Mouse (Mus musculus) T-helper 17 cell (primary cell): ENCODE measurements at regions not wholly inside any gene's neighbourhood (a gene's known extent, or its start where the extent isn't known, plus 50 kb on each side); places are given as distances from the start of the nearest gene placed in this dataset.

Experiments
- in situ Hi-C, 2 experiments: fragments of 300-600 bp; cut with MboI, MseI; formaldehyde crosslinking; loops; 1 replicate in 1 of 2; 2 replicates in 1 of 2; pipeline ENCODE4 v1.15.1; 2025; ENCODE audit warnings: high pct_unique_total_duplicates in 2 of 2

DNA sequence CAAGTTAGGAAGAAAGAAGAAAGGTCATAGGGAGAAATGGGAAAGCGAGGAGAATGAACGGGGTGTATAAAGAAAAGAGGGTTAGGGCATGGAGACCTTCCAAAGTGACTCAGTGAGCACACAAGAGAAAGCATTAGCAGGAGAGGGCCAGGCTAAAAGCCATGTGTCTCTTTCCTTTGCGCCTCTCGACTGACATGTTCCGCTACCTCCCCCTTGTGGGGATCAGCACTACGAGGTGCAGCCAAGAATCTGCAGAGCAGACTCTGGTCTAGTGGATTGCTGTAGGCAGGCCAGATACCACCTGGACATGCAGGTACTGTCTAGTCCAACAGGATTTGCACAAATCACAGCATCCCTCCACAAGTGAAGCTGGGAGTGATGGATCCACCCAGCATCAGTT, 54.0 kb downstream of the Kcna5 start:
- in situ Hi-C loops, result no loop called here

- in situ Hi-C loops, result loop anchor here in 1 of 2 experiments (10.0 kb wide), 1 partner anchor 1073 kb away; no protein-coding TSS in a partner anchor
Observed at GRCm38 (mm10) chr6:126477506-126477905, 57.7 kb downstream of the Kcna5 start.

- in situ Hi-C loops, result loop anchor here in 1 of 2 experiments (10.0 kb wide), 1 partner anchor 1072 kb away; no protein-coding TSS in a partner anchor
Observed at GRCm38 (mm10) chr6:126476758-126477157, 58.5 kb downstream of the Kcna5 start.

- in situ Hi-C loops, result loop anchor here in 1 of 2 experiments (10.0 kb wide), 1 partner anchor 1071 kb away; no protein-coding TSS in a partner anchor
Observed at GRCm38 (mm10) chr6:126475555-126475954, 59.7 kb downstream of the Kcna5 start.

DNA sequence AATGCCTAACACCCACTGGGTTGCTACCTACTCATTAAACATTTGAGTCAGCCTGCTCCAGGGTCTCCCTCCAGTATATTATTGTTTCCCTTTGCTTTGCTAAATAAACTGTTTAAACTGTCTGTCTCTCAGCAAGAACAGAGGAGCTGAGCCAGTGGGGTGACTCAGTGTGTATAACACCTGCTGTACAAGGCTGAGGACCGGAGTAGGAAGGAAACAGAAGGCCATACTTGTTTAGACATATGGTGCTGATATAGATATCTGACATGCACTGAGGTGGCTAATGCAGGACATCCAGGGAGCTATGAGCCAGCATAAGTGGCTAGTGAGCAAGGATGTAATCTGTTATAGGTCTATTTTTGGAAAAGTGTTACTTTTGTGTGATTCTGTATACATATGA, 81.5 kb downstream of the Kcna5 start:
- in situ Hi-C loops, result no loop called here

DNA sequence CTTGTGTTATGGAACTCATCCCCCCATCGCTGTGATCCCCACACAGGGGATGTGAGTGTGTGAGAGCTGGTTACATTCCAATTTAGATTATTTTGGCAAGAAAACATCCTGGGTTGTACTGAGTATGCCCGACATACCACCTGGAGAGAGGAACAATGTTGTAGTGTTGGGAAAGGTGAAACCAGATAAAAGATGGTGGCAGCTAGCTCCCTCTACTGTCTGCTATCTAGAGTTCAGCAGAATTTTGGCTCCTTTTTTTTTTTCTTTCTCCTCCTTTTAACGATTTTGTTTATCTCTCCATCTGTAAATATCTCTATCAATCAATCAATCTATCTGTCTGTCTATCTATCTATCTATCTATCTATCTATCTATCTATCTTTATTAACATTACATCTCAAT, 89.7 kb downstream of the Kcna5 start:
- in situ Hi-C loops, result no loop called here

GRCm38 (mm10) chr6:126440254-126440653, 95.0 kb downstream of the Kcna5 start:
- in situ Hi-C loops, result no loop called here

- in situ Hi-C loops, result no loop called here
Observed at GRCm38 (mm10) chr6:126437976-126438736, 97.1 kb downstream of the Kcna5 start.

DNA sequence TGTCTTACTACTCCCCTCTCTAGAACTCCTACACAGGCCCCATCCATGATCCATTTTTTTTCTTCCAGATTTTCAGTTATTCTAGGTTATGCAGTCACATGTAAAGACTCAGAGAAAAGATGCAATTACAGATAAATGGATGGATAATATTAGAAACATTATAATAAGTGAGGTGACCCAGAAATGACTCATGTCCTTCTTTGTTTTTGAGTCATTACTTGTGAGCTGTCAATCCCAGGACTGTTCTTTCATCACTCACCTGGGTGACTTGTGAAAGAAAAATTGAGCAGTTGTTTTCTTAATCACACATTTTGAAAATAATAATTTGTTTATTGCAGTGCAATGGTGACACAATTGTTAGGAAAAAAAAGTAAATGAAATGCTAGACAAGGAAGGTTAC, 108.0 kb downstream of the Kcna5 start:
- in situ Hi-C loops, result no loop called here

GRCm38 (mm10) chr6:126405736-126406135, 129.5 kb downstream of the Kcna5 start:
- in situ Hi-C loops, result no loop called here

DNA sequence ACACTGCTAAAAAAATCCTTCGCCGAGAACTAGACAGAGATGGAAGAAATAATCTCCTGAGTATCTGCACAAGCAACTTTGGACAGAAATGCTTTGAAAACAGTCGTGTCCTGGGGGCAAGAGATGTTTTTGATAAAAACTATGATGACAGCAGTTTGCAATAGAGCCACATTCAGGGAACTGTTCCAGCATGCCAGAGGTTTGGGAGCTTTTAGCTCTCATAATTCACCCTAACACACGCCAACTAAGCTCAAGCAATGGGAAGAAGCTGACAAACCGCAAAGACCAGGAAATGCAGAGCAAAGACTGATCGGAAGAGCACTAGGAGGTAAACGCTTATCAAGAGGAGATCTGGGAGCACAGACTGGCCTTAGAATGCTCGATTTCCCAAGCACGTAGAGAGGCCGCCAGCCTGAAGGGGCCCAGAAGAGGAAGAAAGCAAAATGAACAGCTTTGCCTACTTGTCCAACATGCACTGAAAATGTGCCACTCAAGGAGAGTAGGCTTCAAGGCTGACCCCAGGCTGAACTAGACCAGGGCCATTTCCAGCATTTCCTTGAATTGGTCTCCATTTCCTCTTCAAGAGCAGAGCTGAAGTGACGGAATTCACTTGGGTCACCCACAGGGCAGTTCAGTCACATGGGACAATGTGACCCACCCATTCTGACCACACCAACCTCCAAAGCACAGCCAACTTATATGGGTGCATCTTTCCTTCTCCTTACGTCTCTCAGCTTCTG, 130.7 kb downstream of the Kcna5 start:
- in situ Hi-C loops, result no loop called here

DNA sequence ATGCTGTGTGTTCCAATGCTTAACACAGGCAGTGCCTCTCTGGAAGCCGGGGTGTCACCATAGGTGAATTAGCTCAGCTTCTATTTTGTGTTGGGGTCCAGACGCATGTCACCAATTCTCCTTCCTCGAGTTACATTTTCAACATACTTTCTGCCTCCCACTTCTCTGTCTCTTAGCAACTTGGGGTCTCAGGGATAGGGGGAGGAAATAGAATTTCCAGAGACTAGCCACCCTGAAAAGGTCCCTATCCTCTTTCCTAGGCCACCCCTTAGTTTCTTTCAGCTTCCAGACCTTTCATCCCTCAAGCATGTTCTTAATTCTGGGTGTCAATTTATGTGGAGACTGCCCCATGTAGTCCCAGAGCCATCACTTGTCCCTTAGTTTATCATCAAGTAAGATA, 135.6 kb downstream of the Kcna5 start:
- in situ Hi-C loops, result no loop called here

- in situ Hi-C loops, result no loop called here
Observed at GRCm38 (mm10) chr6:126398641-126399040, 136.6 kb downstream of the Kcna5 start.

DNA sequence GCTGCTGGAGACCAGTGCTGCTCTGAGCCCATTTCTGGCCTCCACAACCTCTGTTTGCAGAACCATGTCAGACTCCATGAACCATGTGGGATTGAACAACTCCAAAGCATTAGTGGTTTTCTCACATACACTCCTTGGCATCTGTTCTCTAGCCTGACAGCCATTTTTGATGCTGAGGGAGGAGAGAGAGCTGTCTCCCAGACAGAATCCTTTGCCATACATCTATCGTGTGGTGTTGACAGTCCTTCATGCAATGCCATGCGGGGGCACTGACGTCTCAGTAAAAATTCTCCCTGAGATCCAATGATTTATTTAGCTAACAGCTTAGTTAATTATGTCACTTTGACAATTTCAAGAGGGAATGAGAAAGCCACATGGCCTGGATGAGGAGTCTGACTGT, 140.2 kb downstream of the Kcna5 start:
- in situ Hi-C loops, result no loop called here

DNA sequence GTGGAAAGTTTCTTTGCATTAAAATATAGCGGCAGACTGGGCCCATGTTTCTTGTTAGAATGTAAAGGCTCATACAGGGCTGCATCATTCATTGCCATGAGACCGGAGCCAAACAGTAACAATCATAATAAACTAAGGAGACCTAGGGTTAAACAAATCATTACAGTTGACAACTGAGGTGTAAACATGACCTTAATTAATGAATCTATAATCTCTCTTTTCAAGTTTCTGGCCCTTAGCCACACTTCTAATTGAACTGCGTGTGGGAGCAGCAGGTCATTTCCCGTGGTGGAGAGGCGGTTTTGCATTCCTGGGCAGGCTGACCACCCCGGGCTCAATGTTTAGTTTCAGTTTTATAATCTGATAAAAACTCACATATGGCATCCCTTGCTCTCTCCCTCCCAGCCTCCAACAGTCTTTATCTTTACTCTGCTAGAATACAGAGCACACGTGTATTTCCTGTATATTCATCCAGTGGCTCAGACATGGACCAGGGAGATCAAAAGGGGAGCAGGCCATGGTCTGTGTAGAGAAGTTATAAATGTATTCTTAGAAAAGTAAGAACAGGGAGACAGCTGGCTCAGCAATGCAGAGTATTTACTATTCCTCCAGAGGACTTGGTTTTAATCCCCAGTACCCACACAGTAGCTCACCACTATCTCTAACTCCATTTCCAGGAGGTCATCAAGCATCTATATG, 141.0 kb downstream of the Kcna5 start:
- in situ Hi-C loops, result no loop called here

DNA sequence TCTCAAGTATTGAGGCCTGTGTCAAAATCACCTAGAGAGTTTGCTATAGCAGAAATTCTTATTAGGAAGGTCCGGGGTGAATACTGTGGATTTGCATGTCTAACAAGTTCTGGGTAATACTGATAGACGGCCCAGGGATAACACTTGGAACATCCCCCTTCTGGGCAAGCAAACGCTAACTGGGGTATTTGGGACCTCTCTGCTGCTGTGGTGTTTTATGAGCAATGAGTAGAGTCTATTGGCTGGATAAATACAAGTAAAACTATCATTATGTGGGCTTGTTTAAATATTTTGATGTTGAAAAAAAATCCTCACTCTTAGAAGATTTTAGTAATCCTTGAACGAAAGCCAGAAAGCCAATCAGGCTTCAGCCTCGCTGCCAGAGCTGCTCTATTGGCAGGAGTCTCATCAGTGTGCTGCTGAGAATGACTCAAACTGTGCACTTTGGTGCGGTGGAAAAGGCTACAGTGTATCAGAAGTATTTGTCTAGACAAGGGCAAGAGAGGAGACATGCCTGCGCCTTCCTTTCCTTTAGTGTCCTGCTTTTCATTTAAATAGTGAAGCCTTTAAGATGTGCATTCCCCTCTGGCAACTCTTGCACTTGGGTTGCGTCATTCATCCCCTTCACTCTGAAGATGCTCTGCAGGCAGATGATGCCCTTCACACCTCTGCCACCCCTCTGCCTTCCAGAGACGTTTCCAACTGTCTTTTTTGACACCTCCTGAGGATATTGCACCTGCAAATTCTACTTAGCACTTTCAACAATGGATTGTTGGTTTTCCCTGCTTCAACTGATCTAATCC, 150.8 kb downstream of the Kcna5 start:
- in situ Hi-C loops, result no loop called here

DNA sequence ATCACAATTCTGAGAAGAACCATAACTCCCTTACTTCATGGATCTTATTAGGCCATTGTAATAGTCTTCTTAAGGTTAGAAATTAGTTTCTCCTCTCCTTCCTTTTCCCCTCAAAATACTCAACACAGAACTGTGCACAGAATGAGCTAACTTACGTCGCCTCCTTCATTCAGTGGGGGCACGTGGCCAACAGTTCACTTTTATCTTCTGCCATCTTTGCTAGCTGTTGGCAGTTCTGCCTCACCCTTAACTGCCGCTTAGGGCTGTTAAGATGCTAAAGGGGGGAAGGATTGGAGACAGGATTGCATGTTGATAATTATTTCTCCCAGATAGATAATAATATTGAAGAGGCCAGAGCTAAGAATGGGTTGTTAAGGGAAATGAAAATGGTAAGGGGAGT, 158.0 kb downstream of the Kcna5 start:
- in situ Hi-C loops, result no loop called here

GRCm38 (mm10) chr6:126374970-126375620, 160.1 kb downstream of the Kcna5 start:
- in situ Hi-C loops, result no loop called here

GRCm38 (mm10) chr6:126371971-126372370, 163.2 kb downstream of the Kcna5 start:
- in situ Hi-C loops, result no loop called here

- in situ Hi-C loops, result no loop called here
Observed at GRCm38 (mm10) chr6:126371489-126371888, 163.7 kb downstream of the Kcna5 start.

DNA sequence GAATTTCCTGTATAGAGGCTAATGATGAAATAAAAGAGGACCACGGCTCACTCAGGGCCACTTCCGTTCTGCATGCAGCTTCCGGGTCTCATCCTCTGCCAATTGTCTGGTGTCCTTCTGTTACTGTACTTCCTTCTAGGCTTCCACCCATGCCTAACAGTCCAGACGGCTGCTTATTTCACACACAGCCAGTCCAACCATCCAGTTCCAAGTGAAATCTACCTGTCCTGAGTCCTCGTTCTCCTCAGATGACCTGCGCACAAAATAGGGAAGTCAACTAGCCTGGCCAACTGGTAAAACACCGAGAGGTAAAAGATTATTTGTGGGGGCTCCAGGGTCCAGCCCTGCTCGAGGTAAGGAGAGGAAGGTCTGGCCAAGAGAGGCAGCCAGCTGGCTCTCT, 169.7 kb downstream of the Kcna5 start:
- in situ Hi-C loops, result no loop called here
